Mouse (Mus musculus) intestine, embryonic 15.5 days (tissue): ENCODE measurements around the gene Ptprg. TPM values are rescaled to one million over a fixed set of nuclear protein-coding genes. Genes with fewer than 3 reads are reported as not detected.
A peak's percentile ranks its signal among the peaks of the same experiment; 100 is the strongest.

Experiments used
- ATAC-seq: fragments of 200-750 bp; cut with Nextera tagmentation; 2 replicates; pipeline ENCODE4 v1.8.0; 2017; ENCODE audit warnings: moderate TSS enrichment, moderate library complexity
- H3K27ac ChIP-seq: fragments of 300-500 bp; sonication (generic); 2 replicates; pipeline ENCODE4 v1.5.1; 2015; ENCODE audit warnings: mild to moderate bottlenecking, inconsistent platforms
- H3K27me3 ChIP-seq: fragments of 300-500 bp; sonication (generic); replicated peaks from 2 replicates; pipeline ENCODE4 v1.6.1; 2015; ENCODE audit warnings: inconsistent platforms
- H3K36me3 ChIP-seq: fragments of 300-500 bp; sonication (generic); 2 replicates; pipeline ENCODE4 v1.6.1; 2015; ENCODE audit warnings: inconsistent platforms
- H3K4me1 ChIP-seq: fragments of 300-500 bp; sonication (generic); replicated peaks from 2 replicates; pipeline ENCODE4 v1.6.1; 2015; ENCODE audit warnings: inconsistent platforms
- H3K4me2 ChIP-seq: fragments of 300-500 bp; sonication (generic); replicated peaks from 2 replicates; pipeline ENCODE4 v1.6.1; 2015; ENCODE audit warnings: mild to moderate bottlenecking, inconsistent platforms
- H3K4me3 ChIP-seq: fragments of 300-500 bp; sonication (generic); replicated peaks from 2 replicates; pipeline ENCODE4 v1.5.1; 2015; ENCODE audit warnings: inconsistent platforms
- H3K9ac ChIP-seq: fragments of 300-500 bp; sonication (generic); 2 replicates; pipeline ENCODE4 v1.6.1; 2015; ENCODE audit warnings: inconsistent platforms
- H3K9me3 ChIP-seq: fragments of 300-500 bp; sonication (generic); 2 replicates; pipeline ENCODE4 v1.6.1; 2016; ENCODE audit warnings: inconsistent platforms
- WGBS: fragments of 180-500 bp; shearing (Covaris S2); methylation state at CpG from one replicate; pipeline ENCODE4 v1.1.7; 2015; 5-methylcytosine and 5-hydroxymethylcytosine counted together
- polyA plus RNA-seq: library from polyadenylated mRNA; unstranded; fragments of >200 nt; fragmentation: Nextera tagmentation; extraction: Ambion mirVana; gene quantifications from 2 replicates; pipeline ENCODE4 v1.2.1, GENCODE M21; 2015

Ptprg gene
- polyA plus RNA-seq, 1 experiment from 2014 or later = 18.7 TPM

DNA sequence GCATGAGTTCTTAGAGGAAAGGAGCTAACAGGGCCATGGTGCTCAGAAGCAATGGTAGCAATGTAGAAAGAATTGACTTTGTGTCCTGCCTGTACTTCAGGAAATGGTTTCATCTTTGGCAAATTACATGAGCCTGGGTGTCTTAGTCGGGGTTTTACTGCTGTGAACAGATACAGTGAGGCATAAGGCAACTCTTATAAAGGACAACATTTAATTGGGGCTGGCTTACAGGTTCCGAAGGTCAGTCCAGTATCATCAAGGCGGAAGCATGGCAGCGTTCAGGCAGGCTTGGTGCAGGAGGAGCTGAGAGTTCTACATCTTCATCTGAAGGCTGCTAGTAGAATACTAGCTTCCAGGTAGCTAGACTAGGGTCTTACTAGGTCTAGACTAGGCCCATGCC, 78.2 kb downstream of the Ptprg start:
- Histone ChIP-seq H3K9me3 (no peaks in the 10 kb centered on the region), H3K4me2 (no peak overlapping the region), H3K4me3 (no peak overlapping the region), H3K27me3 (no peaks in the 10 kb centered on the region), H3K27ac (no peak overlapping the region), H3K36me3 (no peaks in the 10 kb centered on the region), H3K9ac (no peak overlapping the region), H3K4me1 (no peaks in the 10 kb centered on the region)
- 71% methylated on average over 4 of the region's 4 CpGs for WGBS
- ATAC-seq = peak; percentile 71

DNA sequence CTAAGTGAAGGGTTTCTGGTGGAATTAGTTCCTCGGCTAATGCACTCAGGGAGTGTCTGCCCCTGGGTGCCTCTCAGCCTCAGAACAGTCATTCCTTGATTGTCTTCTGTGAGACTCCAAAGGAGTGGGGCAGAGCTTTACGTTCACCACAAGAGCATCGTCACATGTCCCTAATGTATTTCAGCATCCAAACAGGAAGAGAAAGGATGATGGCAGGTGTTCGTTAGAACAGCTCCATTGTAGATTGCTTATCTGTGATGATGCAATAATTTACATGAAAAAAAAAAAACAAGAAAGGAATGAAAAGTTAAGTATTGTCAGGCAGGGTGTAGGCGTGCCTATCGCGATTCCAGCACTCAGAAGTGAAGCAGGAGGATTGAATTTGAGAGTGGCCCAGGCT, 84.3 kb downstream of the Ptprg start:
- no peaks in the 10 kb centered on the region for H3K36me3 ChIP-seq
- WGBS = 81% methylated on average over 7 of the region's 7 CpGs
- H3K4me3 ChIP-seq = no peak overlapping the region
- no peak overlapping the region for H3K4me2 ChIP-seq
- H3K9me3 ChIP-seq = no peaks in the 10 kb centered on the region
- no peaks in the 10 kb centered on the region for H3K4me1 ChIP-seq
- no peaks in the 10 kb centered on the region for H3K27me3 ChIP-seq
- no peak for ATAC-seq
- H3K27ac ChIP-seq = no peak overlapping the region
- H3K9ac ChIP-seq = no peak overlapping the region

DNA sequence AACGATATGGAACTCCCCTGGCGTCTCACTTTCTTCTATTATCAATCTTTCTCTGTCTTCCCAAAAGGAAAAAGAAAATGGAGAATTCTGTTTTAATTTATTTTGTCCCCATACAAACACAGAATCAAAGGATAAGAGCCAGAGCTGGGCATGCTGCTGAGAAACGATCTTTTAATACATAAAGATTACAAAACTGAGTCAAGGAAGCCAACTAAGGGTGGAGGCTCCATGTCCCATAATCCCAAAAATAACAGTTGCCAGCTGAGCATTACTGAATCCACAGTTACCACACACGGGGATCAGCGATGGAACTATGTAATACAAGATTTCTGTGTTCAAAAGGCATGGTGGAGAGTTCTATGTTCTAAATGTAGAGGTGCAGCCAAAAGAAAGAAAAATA, 86.0 kb downstream of the Ptprg start:
- H3K4me1 ChIP-seq = no peaks in the 10 kb centered on the region
- H3K27me3 ChIP-seq = no peaks in the 10 kb centered on the region
- H3K36me3 ChIP-seq = no peaks in the 10 kb centered on the region
- no peak overlapping the region for H3K4me3 ChIP-seq
- H3K27ac ChIP-seq = no peak overlapping the region
- ATAC-seq = no peak
- no peak overlapping the region for H3K4me2 ChIP-seq
- no peaks in the 10 kb centered on the region for H3K9me3 ChIP-seq
- no peak overlapping the region for H3K9ac ChIP-seq
- 90% methylated on average over 5 of the region's 5 CpGs for WGBS

DNA sequence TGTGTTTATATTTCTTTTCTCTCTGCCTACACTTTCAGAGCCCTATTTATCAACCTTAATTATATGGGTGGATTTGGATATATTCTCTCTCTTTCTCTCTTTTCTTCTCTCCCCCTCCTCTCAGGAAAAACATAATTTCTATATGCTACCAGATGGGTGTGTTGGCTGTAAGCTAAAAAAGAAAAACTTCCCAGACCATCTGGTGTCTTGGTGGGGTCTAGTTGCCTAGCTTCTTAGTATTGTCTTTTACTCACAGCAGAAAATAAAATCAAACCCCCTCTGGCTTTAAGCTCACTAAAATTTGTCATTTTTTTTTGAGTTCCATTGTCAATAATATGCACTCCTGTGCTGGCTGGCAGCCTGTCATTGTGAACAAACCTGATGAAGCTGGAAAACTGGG, 87.0 kb downstream of the Ptprg start:
- no peaks in the 10 kb centered on the region for H3K27me3 ChIP-seq

DNA sequence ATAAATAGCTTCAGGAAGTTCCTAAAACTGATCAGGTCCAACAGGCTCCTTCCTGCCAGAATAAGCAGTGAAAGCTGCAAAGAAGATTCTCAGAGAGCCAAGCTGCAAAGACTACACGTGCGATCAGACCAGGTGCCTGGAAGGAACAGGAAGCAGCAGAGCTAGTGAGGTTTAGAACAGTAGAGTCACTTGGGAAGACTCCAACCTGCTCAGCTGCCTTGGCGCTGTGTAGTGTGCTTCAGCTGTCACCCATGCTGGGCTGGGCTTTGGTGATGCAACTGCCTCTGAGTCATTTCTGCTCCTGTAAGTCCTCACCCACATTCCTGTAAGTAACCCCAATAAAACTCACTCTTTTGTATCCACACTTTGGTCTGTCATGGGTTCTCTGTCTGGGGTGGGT, 87.7 kb downstream of the Ptprg start:
- Histone ChIP-seq H3K4me3 (no peak overlapping the region), H3K9ac (no peak overlapping the region), H3K27me3 (no peaks in the 10 kb centered on the region), H3K4me1 (no peaks in the 10 kb centered on the region), H3K4me2 (no peak overlapping the region), H3K9me3 (no peaks in the 10 kb centered on the region), H3K36me3 (no peaks in the 10 kb centered on the region), H3K27ac (no peak overlapping the region)
- 83% methylated on average over 3 of the region's 3 CpGs for WGBS
- peak; percentile 75 for ATAC-seq

More for the DNA sequence above, 87.0 kb downstream of the Ptprg start:
- H3K27ac ChIP-seq = no peak overlapping the region
- H3K4me3 ChIP-seq = no peak overlapping the region
- H3K36me3 ChIP-seq = no peaks in the 10 kb centered on the region
- ATAC-seq = no peak
- H3K9me3 ChIP-seq = no peaks in the 10 kb centered on the region
- H3K9ac ChIP-seq = no peak overlapping the region
- no peaks in the 10 kb centered on the region for H3K4me1 ChIP-seq
- no peak overlapping the region for H3K4me2 ChIP-seq

DNA sequence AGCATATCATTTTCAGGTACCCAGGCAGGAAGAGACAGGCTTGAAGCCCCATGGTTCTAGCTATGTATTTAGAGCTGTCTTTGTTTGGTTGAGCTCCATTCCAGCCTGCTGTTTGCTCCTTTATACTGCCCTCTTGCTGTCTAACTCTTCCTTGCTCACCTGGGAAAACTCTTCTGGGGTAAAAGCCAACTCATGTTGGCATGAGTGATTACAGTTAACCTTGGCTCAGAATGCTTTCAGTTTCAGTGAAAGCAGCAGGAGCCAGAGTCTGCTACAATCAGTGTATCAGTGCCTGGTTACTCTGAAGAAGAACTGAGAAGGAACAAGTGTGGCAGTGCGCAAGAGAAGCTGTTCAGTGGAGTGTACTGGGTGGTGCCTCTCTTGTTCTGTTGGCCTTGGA, 89.6 kb downstream of the Ptprg start:
- H3K4me1 ChIP-seq = no peaks in the 10 kb centered on the region
- no peaks in the 10 kb centered on the region for H3K9me3 ChIP-seq
- WGBS = 80% methylated on average over 1 of the region's 1 CpGs
- no peak overlapping the region for H3K4me3 ChIP-seq
- peak; percentile 64 for ATAC-seq
- no peaks in the 10 kb centered on the region for H3K36me3 ChIP-seq
- no peaks in the 10 kb centered on the region for H3K27me3 ChIP-seq
- H3K27ac ChIP-seq = no peak overlapping the region
- no peak overlapping the region for H3K4me2 ChIP-seq
- no peak overlapping the region for H3K9ac ChIP-seq

DNA sequence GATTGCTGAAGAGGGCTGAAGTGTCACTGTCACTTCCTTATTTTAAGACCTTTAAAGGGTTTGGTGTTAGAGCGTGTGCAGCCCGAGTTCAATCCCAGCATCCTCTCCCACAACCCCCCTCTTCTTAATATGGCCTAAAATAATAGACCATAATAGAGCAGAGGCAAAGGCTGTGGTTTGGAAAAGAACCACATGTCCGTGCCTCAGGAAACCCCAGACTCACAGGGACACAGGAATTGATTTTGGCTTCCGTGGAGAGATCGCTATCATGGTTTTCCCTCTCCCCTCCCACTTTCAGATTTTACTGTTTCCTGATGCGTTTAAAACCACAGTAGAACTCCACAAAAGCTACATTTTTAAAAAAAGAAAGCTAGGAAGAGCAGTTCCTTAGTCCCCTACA, 104.0 kb downstream of the Ptprg start:
- Histone ChIP-seq H3K27me3 (no peaks in the 10 kb centered on the region), H3K4me1 (no peaks in the 10 kb centered on the region), H3K4me3 (no peak overlapping the region), H3K4me2 (no peak overlapping the region), H3K9ac (no peak overlapping the region), H3K27ac (no peak overlapping the region), H3K36me3 (no peaks in the 10 kb centered on the region), H3K9me3 (no peaks in the 10 kb centered on the region)
- no peak for ATAC-seq
- WGBS = 58% methylated on average over 6 of the region's 6 CpGs

DNA sequence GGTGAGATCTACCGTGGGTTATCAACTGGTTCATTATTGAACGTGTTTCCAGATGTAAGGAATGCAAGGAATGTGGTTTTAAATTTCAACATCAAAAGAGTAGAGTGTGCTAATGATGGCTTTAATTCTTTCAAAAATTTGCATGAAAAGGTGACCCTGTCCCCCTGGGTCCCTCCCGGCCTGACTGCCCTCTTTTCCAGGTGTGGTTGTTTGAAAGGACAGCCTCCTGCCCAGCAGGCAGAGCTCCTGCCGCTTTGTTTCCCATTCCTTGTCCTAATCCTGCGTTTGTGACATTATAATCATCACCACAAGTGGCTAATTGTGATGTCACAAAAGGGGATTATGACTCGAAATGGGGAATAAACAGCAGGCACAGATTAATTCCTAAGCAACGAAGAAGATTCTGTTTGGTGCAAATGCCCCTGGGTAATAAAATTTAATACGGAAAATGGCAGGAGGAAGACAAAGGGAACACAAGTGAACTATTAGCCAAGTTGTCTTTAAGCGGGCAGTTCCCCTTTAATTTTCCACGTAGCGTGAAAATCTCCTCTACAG, 110.4 kb downstream of the Ptprg start:
- WGBS = 49% methylated on average over 11 of the region's 11 CpGs
- Histone ChIP-seq H3K27ac (no peak overlapping the region), H3K9me3 (no peaks in the 10 kb centered on the region), H3K4me3 (no peak overlapping the region), H3K27me3 (no peaks in the 10 kb centered on the region), H3K9ac (no peak overlapping the region), H3K4me2 (no peak overlapping the region), H3K36me3 (no peaks in the 10 kb centered on the region), H3K4me1 (no peaks in the 10 kb centered on the region)
- ATAC-seq = no peak

DNA sequence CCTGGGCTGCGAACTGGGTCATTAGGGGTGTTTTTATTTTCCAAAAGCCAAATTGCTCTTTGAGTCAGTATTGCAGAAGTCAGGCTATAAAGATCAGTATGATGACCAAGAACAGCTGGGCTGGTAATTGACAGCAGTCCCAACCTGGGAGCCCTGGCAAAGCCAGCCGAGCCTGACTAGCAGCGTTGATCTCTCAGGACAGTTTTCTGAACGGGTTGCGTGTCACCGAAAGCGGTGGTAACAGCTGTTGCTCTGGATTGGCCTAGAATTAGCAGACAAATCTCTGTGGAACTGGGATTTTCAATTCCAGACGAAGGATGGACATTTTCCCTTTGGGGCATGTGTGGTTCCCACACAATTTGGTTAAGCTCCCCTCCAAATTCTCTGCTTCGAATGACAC, 111.0 kb downstream of the Ptprg start:
- no peaks in the 10 kb centered on the region for H3K36me3 ChIP-seq
- H3K27ac ChIP-seq = no peak overlapping the region
- H3K27me3 ChIP-seq = no peaks in the 10 kb centered on the region
- no peaks in the 10 kb centered on the region for H3K4me1 ChIP-seq
- H3K4me2 ChIP-seq = no peak overlapping the region
- ATAC-seq = no peak
- no peak overlapping the region for H3K9ac ChIP-seq
- 65% methylated on average over 9 of the region's 9 CpGs for WGBS
- H3K4me3 ChIP-seq = no peak overlapping the region
- no peaks in the 10 kb centered on the region for H3K9me3 ChIP-seq

DNA sequence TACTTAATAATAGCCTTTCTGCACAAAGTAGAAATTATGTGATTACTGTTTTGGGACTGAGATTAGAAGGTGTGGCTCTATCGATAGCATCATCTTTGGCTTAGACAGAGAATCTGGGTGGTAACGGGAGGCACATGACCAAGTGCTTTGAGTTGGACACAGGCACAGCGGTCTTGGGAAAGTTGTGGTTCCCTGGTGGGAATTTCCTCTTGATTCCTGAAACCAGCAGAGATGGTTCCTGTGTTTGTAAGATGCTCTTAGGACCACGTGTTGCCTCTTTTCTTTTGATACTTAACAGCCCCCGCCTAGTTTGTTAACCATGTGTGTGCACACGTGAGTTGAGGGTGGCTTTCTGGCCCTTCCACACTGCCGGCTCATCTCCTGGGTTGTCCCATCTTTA, 111.7 kb downstream of the Ptprg start:
- no peaks in the 10 kb centered on the region for H3K27me3 ChIP-seq
- no peak overlapping the region for H3K27ac ChIP-seq
- no peak for ATAC-seq
- H3K9ac ChIP-seq = no peak overlapping the region
- no peaks in the 10 kb centered on the region for H3K36me3 ChIP-seq
- no peaks in the 10 kb centered on the region for H3K4me1 ChIP-seq
- WGBS = 76% methylated on average over 7 of the region's 7 CpGs
- H3K9me3 ChIP-seq = no peaks in the 10 kb centered on the region
- H3K4me3 ChIP-seq = no peak overlapping the region
- H3K4me2 ChIP-seq = no peak overlapping the region

DNA sequence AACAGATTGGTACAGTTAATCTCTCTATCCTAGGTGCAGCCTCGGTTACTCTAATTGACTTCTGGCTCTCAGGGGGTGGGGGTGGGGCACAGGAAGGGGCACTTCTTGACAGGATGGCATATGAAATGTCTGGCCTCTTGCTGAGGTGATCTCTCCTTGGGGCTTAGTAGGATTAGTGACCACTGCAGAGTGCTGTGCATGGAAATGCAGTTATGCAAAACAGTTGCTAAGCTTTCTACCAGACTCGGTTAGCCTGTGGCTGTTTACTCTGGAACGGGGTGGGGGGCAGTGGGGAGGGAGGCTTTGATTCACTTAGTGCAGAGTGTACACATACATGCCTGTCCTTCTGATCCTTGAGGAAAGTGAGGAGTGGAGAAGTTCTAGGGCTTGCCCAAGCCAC, 114.4 kb downstream of the Ptprg start:
- Histone ChIP-seq H3K27me3 (no peaks in the 10 kb centered on the region), H3K4me3 (no peak overlapping the region), H3K27ac (no peak overlapping the region), H3K9ac (no peak overlapping the region), H3K4me2 (no peak overlapping the region), H3K9me3 (no peaks in the 10 kb centered on the region), H3K4me1 (no peaks in the 10 kb centered on the region), H3K36me3 (no peaks in the 10 kb centered on the region)
- 23% methylated on average over 3 of the region's 3 CpGs for WGBS
- no peak for ATAC-seq

DNA sequence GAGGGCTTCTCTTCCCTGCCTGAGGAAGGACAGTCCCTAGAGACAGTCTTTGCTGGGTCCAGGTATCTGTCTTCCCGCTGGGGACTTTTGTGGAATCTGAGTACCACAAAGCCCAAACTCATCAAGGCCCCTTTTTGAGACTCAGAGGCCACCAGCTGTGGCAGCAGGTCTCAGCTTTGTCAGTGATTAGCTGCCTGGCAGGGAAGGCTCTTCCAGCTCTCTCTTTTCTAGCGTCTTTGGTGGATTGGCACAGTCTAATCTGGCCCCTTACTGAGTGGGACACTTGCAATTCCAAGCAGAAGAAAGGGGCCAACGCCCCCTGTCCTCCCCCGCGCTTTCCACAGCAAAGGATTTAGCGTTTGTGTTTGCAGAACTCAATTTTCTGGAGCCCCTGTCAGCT, 117.5 kb downstream of the Ptprg start:
- Histone ChIP-seq H3K36me3 (no peaks in the 10 kb centered on the region), H3K9me3 (no peaks in the 10 kb centered on the region), H3K4me1 (no peaks in the 10 kb centered on the region), H3K9ac (no peak overlapping the region), H3K4me2 (no peak overlapping the region), H3K4me3 (no peak overlapping the region), H3K27ac (no peak overlapping the region), H3K27me3 (no peaks in the 10 kb centered on the region)
- ATAC-seq = no peak
- WGBS = 31% methylated on average over 6 of the region's 6 CpGs

DNA sequence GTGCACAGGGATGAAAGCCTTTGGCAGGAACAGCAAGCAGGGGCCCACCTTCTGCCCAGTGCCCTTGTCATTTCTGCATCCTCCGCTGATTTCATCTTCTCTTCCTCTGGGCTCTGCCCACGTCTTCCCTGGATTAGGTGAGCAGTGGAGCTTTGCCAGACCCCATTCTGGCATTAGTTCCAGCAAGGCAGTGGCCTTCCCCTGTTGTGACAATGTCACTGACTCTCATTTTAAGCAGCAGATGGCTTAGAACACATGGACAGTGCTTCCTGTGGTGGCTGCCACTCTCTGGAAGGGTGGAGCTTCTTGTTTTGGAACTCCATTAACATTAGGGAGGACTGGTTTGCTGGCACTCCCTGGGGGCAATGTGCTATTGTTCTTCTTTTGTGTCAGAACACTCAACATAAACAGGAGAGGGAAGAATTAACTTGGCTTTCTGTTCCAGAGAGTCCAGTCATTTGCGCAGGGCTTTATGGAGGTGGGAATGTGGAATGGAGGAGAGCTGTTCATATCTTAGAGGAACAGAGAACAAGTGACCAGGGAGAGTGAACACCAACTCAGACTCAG, 119.7 kb downstream of the Ptprg start:
- Histone ChIP-seq H3K27me3 (no peaks in the 10 kb centered on the region), H3K27ac (no peak overlapping the region), H3K4me3 (no peak overlapping the region), H3K9ac (no peak overlapping the region), H3K4me1 (no peaks in the 10 kb centered on the region), H3K4me2 (no peak overlapping the region), H3K36me3 (no peaks in the 10 kb centered on the region), H3K9me3 (no peaks in the 10 kb centered on the region)
- WGBS = 78% methylated on average over 3 of the region's 3 CpGs
- no peak for ATAC-seq
